Mouse (Mus musculus) lung, postnatal 0 days (tissue): ENCODE measurements around the gene Pcdh9.

Experiments used
- CTCF ChIP-seq: IDR thresholded peaks from 2 replicates; pipeline ENCODE4 v1.5.1; 2016; ENCODE audit warnings: antibody characterized with exemption, mild to moderate bottlenecking
- EP300 ChIP-seq: IDR thresholded peaks from 2 replicates; pipeline ENCODE4 v1.6.1; 2016; ENCODE audit warnings: antibody characterized with exemption, mild to moderate bottlenecking, control low read depth

DNA sequence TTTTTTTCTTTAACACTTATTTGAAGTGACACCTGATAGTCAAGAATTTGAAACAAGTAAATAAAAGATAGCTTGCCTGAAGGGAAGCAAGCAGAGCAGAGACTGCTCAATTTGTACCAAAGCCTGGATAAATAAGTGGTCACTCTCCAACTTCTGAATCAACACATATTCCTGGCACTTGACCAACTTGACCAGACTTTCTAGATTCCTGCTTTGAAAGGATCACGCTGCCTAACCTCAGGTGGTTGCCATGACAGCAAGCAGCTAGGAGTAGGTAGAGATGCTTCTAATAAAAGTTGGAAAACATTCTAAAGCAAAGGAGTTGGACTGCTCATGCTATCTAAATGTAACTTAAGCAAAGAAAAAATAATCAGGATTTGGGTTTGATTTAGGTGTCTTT lies 205.8 kb downstream of the Pcdh9 start:
- no peak for TF ChIP-seq CTCF
- TF ChIP-seq EP300, result no peak
